In the genomic region with DNA sequence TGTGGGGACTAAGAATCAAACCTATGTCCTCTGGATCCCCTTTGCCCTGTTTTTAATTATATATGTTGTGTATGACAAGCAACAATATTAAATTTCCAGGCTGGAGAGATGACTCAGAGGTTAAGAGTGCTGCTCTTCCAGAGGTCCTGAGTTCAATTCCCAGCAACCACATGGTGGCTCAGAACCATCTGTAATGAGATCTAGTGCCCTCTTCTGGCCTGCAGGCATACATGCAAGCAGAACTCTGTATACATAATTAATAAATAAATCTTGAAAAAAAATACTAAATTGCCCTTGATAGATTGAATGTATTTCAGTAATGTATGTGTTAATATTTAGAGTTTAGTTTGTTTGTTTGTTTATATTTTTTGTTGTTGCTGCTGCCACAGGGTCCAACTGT, we compare ENCODE assay signal across 25 mouse cellular contexts. TPM values are rescaled to one million over a fixed set of nuclear protein-coding genes. Genes with fewer than 3 reads are reported as not detected.
DNase-seq lines count a peak whose midpoint lies in the region; ATAC-seq and TF ChIP-seq lines count a peak whose summit lies in the region.
"Had no signal": no experiment of that assay in that cellular context is flagged by ENCODE, and none has a peak within 500 bp of the region (broad histone marks: within the 10 kb centered on the region; RNA-seq: fewer than 3 reads in every experiment).

No protein-coding gene starts in this region.

- no peak for ATAC-seq in kidney, postnatal 0 days (replicated peaks; ENCODE audit: low FRiP score, low read depth)
- no peak for ATAC-seq in lung, postnatal 0 days
- ATAC-seq in Patski = no peak
- ATAC-seq in megakaryocyte-erythroid progenitor cell, adult 5-6 weeks (replicated peaks; ENCODE audit: low FRiP score, low TSS enrichment, poor library complexity, severe bottlenecking) = no peak
- ATAC-seq in megakaryocyte progenitor cell, adult 5-6 weeks (replicated peaks; ENCODE audit: poor library complexity) = no peak
- ATAC-seq: activated CD4-positive, CD25-positive, alpha-beta regulatory T cell, adult 4 months had no signal

- POLR2A ChIA-PET in Patski (lab: Charles Lee) = interaction anchor here (0.5 kb wide), 1 partner anchor 23 kb away, joined by 3 read pairs; no protein-coding TSS in a partner anchor

- DNase-seq in kidney, postnatal 0 days (ENCODE audit: low spot score) = no peak
- DNase-seq in kidney, adult 9 months = no peak
- no peak for DNase-seq in lung, postnatal 0 days (ENCODE audit: low spot score)
- no peak for DNase-seq in lung, postnatal 10 days
- no peak for DNase-seq in Patski (ENCODE audit: low read depth, low spot score)
- DNase-seq: adrenal gland, adult 8-10 months; cerebellum, adult 11-12 months; cerebellum, postnatal 14 days; gastrocnemius, postnatal 10 days; kidney, adult 18-20 months; kidney, postnatal 10 days; layer of hippocampus, postnatal 36 days; lung, adult 18-20 months; lung, postnatal 4 days; thymus, adult 2 months; thymus, postnatal 4 days had no signal

- H3K27me3 ChIP-seq in kidney, postnatal 0 days (ENCODE audit: insufficient read depth, low read length) = no peaks in the 10 kb centered on the region
- H3K27me3 ChIP-seq in lung, postnatal 0 days (replicated peaks; ENCODE audit: insufficient read depth, low read length) = no peaks in the 10 kb centered on the region
- no peaks in the 10 kb centered on the region for H3K27me3 ChIP-seq in Patski
- H3K27me3 ChIP-seq: embryonic facial prominence, embryonic 12.5 days; limb, embryonic 13.5 days had no signal

- no peak overlapping the region for H3K27ac ChIP-seq in kidney, postnatal 0 days
- no peak overlapping the region for H3K27ac ChIP-seq in lung, postnatal 0 days (ENCODE audit: low read length)
- H3K27ac ChIP-seq: embryonic facial prominence, embryonic 12.5 days; limb, embryonic 13.5 days; midbrain, embryonic 10.5 days had no signal

- CTCF ChIA-PET in Patski (lab: Charles Lee) = interaction anchor here (0.9 kb wide), 1 partner anchor 23 kb away, joined by 3 read pairs; no protein-coding TSS in a partner anchor

- H3K4me2 ChIP-seq in kidney, postnatal 0 days (ENCODE audit: low read length) = no peak overlapping the region
- no peak overlapping the region for H3K4me2 ChIP-seq in lung, postnatal 0 days (replicated peaks; ENCODE audit: low read depth, low read length)
- H3K4me2 ChIP-seq: embryonic facial prominence, embryonic 12.5 days; limb, embryonic 13.5 days had no signal

- in situ Hi-C loops in Patski (cut with MboI; ENCODE audit: low pct_unique_long_range_greater_than_20kb) = no loop called here

- no peak overlapping the region for H3K4me3 ChIP-seq in kidney, postnatal 0 days (replicated peaks; ENCODE audit: low read depth, low read length)
- no peak overlapping the region for H3K4me3 ChIP-seq in lung, postnatal 0 days (ENCODE audit: low read depth, low read length)
- H3K4me3 ChIP-seq: embryonic facial prominence, embryonic 12.5 days; limb, embryonic 13.5 days; midbrain, embryonic 10.5 days had no signal

- no peaks in the 10 kb centered on the region for H3K4me1 ChIP-seq in kidney, postnatal 0 days (replicated peaks; ENCODE audit: insufficient read depth, low read length)
- no peaks in the 10 kb centered on the region for H3K4me1 ChIP-seq in lung, postnatal 0 days (ENCODE audit: insufficient read depth, low read depth, low read length)
- H3K4me1 ChIP-seq: embryonic facial prominence, embryonic 12.5 days had no signal

- H3K36me3 ChIP-seq in kidney, postnatal 0 days (ENCODE audit: insufficient read depth, low read length) = no peaks in the 10 kb centered on the region; the same call in 1 of the 2 replicates
- no peaks in the 10 kb centered on the region for H3K36me3 ChIP-seq in lung, postnatal 0 days (ENCODE audit: insufficient read depth, low read length)

- no peak for TF ChIP-seq EP300 in lung, postnatal 0 days (IDR thresholded peaks at IDR 0.05)

- no peak overlapping the region for H3K9ac ChIP-seq in kidney, postnatal 0 days (ENCODE audit: low read depth, low read length)
- H3K9ac ChIP-seq in lung, postnatal 0 days (replicated peaks; ENCODE audit: low read depth) = no peak overlapping the region
- H3K9ac ChIP-seq: limb, embryonic 13.5 days had no signal

- no peaks in the 10 kb centered on the region for H3K9me3 ChIP-seq in kidney, postnatal 0 days (replicated peaks; ENCODE audit: low read length)
- H3K9me3 ChIP-seq in lung, postnatal 0 days (ENCODE audit: low read length) = no peaks in the 10 kb centered on the region
- H3K9me3 ChIP-seq: embryonic facial prominence, embryonic 12.5 days; limb, embryonic 13.5 days; midbrain, embryonic 10.5 days had no signal

- peak; percentile 45 for TF ChIP-seq CTCF in kidney, postnatal 0 days (IDR thresholded peaks at IDR 0.05; ENCODE audit: low read depth)
- TF ChIP-seq CTCF in lung, postnatal 0 days (IDR thresholded peaks at IDR 0.05) = peak; percentile 40
- peak; percentile 62 for TF ChIP-seq CTCF in Patski (IDR thresholded peaks at IDR 0.05)

RNA-seq across cellular contexts. Expression of gene Ccdc62, which starts 2.4 kb away (rescaled TPM):
- 6.4 and 7.1 TPM in 2 replicates for polyA plus RNA-seq in kidney, postnatal 0 days (2015; fragmentation: Nextera tagmentation; extraction: Ambion mirVana)
- polyA plus RNA-seq in lung, postnatal 0 days (2015; fragmentation: Nextera tagmentation; extraction: Ambion mirVana) = 5.9 and 6.3 TPM in 2 replicates
- polyA plus RNA-seq in Patski (2021) = 6.7 TPM
- 2.1 and 3.3 TPM in 2 replicates for total RNA-seq in megakaryocyte-erythroid progenitor cell, adult 5-6 weeks (2014; fragmentation: Nextera tagmentation)
- 2.6 and 4.2 TPM in 2 replicates for total RNA-seq in megakaryocyte-erythroid progenitor cell, adult 5-6 weeks (2017)
- total RNA-seq in megakaryocyte progenitor cell, adult 5-6 weeks (2015) = 0.32 and 1.1 TPM in 2 replicates
- total RNA-seq in megakaryocyte progenitor cell, adult 5-6 weeks (2017) = 0.14 and 1.8 TPM in 2 replicates

RNA-seq across cellular contexts. Expression of gene Gm43518, which starts 5.7 kb away (rescaled TPM):
- 1.0 and 1.6 TPM in 2 replicates for polyA plus RNA-seq in kidney, postnatal 0 days (2015; fragmentation: Nextera tagmentation; extraction: Ambion mirVana)
- polyA plus RNA-seq in lung, postnatal 0 days (2015; fragmentation: Nextera tagmentation; extraction: Ambion mirVana) = 0.24 and 1.2 TPM in 2 replicates
- 0.68 TPM for polyA plus RNA-seq in Patski (2021)
- total RNA-seq in megakaryocyte-erythroid progenitor cell, adult 5-6 weeks (2014; fragmentation: Nextera tagmentation) = not detected in 2 replicates
- total RNA-seq in megakaryocyte-erythroid progenitor cell, adult 5-6 weeks (2017) = not detected in 2 replicates
- 1.8 TPM in 1 of 2 replicates, not detected in the other for total RNA-seq in megakaryocyte progenitor cell, adult 5-6 weeks (2015)
- not detected in 2 replicates for total RNA-seq in megakaryocyte progenitor cell, adult 5-6 weeks (2017)
- total RNA-seq: granulocyte monocyte progenitor cell, adult 5-6 weeks had no signal

RNA-seq across cellular contexts. Expression of gene Denr, which starts 26.0 kb away (rescaled TPM):
- 128 and 133 TPM in 2 replicates for polyA plus RNA-seq in kidney, postnatal 0 days (2015; fragmentation: Nextera tagmentation; extraction: Ambion mirVana)
- 70.7 and 87.3 TPM in 2 replicates for polyA plus RNA-seq in lung, postnatal 0 days (2015; fragmentation: Nextera tagmentation; extraction: Ambion mirVana)
- 117 TPM for polyA plus RNA-seq in Patski (2021)
- 102 and 106 TPM in 2 replicates for total RNA-seq in megakaryocyte-erythroid progenitor cell, adult 5-6 weeks (2014; fragmentation: Nextera tagmentation)
- total RNA-seq in megakaryocyte-erythroid progenitor cell, adult 5-6 weeks (2017) = 96.4 and 102 TPM in 2 replicates
- 113 and 123 TPM in 2 replicates for total RNA-seq in megakaryocyte progenitor cell, adult 5-6 weeks (2015)
- 90.6 and 105 TPM in 2 replicates for total RNA-seq in megakaryocyte progenitor cell, adult 5-6 weeks (2017)

RNA-seq across cellular contexts. Expression of gene Hip1r, which starts 40.5 kb away (rescaled TPM):
- 24.8 and 28.4 TPM in 2 replicates for polyA plus RNA-seq in kidney, postnatal 0 days (2015; fragmentation: Nextera tagmentation; extraction: Ambion mirVana)
- 20.0 and 22.7 TPM in 2 replicates for polyA plus RNA-seq in lung, postnatal 0 days (2015; fragmentation: Nextera tagmentation; extraction: Ambion mirVana)
- 62.0 TPM for polyA plus RNA-seq in Patski (2021)
- total RNA-seq in megakaryocyte-erythroid progenitor cell, adult 5-6 weeks (2014; fragmentation: Nextera tagmentation) = 9.3 and 9.5 TPM in 2 replicates
- total RNA-seq in megakaryocyte-erythroid progenitor cell, adult 5-6 weeks (2017) = 13.7 and 30.9 TPM in 2 replicates
- 4.9 and 6.9 TPM in 2 replicates for total RNA-seq in megakaryocyte progenitor cell, adult 5-6 weeks (2015)
- 14.2 and 16.0 TPM in 2 replicates for total RNA-seq in megakaryocyte progenitor cell, adult 5-6 weeks (2017)

RNA-seq across cellular contexts. Expression of gene Hcar1, which starts 53.1 kb away (rescaled TPM):
- 3.3 and 3.6 TPM in 2 replicates for polyA plus RNA-seq in kidney, postnatal 0 days (2015; fragmentation: Nextera tagmentation; extraction: Ambion mirVana)
- 0.53 and 0.55 TPM in 2 replicates for polyA plus RNA-seq in lung, postnatal 0 days (2015; fragmentation: Nextera tagmentation; extraction: Ambion mirVana)
- polyA plus RNA-seq in Patski (2021) = not detected
- total RNA-seq in megakaryocyte-erythroid progenitor cell, adult 5-6 weeks (2014; fragmentation: Nextera tagmentation) = not detected in 2 replicates
- not detected in 2 replicates for total RNA-seq in megakaryocyte-erythroid progenitor cell, adult 5-6 weeks (2017)
- not detected in 2 replicates for total RNA-seq in megakaryocyte progenitor cell, adult 5-6 weeks (2015)
- total RNA-seq in megakaryocyte progenitor cell, adult 5-6 weeks (2017) = not detected in 2 replicates
- total RNA-seq: granulocyte monocyte progenitor cell, adult 5-6 weeks; neutrophil, adult 5-6 weeks had no signal
- polyA plus RNA-seq: activated CD4-positive, CD25-positive, alpha-beta regulatory T cell, adult 4 months; heart, embryonic 11.5 days; midbrain, embryonic 10.5 days had no signal
